Mouse (Mus musculus) left cerebral cortex, adult 18-20 months (tissue): ENCODE data around the gene Hoxd10. TPM values are rescaled to one million over a fixed set of nuclear protein-coding genes. Genes with fewer than 3 reads are reported as not detected.

Experiments used
- DNase-seq, 2 experiments: peaks; one replicate each; pipeline ENCODE4 v3.0.0; 2021 to 2022; ENCODE audit warnings: low spot score in 2 of 2, mixed read lengths in 1 of 2
- total RNA-seq, 2 experiments: library from RNA; stranded (reverse); gene quantifications; 2 replicates each; pipeline ENCODE4 v1.2.3; 2021

The Hoxd10 gene
- total RNA-seq, 2 experiments from 2014 or later, result not detected

DNA sequence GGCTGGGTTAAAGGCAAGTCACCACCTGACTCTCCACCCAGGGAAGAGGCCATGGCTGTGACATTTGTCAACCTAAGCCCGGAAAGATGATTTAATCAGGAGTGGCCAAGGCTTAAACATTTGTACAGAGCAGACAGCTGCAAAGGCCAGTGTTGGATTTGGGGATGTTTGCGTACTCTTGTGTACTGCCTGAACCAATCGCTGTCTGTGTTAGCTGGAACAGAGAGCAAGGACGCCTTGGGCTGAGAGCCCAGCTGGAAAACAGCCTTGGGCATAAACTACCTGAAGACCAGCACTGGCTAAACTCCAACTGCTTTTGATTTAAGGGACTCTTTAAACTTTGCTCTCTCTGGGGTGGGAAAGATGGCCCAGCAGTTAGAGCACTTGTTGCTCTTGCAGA, 17.0 kb downstream of the Hoxd10 start:
- no peak for DNase-seq

DNA sequence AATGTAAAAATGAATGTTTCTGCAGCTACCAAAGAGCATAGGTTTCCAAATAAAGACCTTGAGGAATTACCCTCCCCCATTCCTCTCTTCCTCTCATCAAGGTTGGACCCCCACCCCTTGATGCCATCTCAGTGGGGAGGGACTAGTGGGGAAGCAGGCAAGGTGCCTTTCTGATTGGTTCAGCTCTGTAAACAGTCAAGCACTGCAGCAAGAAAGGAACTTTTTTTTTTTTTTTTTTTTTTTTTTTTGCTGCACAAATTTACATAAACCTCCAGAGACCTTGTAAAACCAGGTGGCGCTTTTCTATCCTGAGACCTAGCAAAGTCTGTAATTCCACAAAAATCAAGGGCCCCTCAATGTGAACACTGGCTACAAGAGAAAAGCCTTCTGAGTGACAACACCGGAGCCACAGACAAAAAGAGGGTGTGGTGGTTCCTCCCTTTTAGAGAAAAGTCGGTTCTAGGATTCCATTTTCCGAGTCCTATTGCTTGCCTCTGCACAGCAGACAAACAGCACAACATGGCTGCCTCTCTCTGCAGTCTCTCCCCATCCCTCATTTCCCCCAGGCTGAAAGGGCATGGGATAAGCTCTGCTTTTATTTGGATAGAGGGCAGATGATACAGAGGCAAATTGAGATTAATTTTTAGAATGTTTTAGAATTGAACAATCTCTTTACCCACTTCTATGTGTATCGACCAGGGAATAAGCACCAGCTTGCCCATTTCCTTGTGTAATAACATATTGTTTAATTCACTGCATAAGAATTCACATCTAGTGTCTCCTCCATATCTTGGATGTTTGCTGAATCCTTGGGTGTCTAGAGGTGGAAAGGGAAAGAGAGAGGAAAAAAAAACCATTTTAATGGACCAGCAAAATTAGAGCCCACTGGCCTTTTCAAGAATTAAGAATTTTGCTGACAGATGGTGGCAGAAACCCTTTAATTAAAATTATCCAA, 18.0 kb downstream of the Hoxd10 start:
- DNase-seq, result no peak

DNA sequence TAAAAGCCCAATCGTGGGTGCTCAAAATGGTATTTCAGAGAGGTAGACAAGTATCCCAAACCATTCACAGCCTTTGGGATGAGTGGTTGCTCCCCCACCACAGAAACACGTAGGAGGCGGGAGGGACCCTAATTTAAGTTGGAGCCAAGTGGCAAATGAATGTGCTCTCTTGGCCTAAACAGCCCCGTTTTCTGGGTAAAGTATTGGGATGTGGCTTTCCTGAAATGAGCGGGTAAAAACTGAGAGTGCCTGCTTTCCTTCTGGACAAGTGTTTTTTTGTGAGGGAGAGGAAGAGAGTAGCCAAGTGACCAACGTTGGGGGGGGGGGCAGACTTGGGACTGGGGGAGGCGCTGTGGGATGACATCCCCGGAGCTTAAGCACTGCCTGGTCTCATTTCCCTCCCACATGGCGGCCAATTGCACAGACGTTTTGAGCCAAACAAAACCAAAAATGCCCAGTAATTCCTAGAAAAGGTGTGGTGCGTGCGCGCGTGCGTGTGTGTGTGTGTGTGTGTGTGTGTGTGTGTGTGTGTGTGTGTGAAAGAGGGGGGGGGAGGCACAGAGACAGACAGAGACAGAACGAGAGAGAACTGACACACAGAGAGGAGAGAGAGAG, 19.3 kb downstream of the Hoxd10 start:
- DNase-seq, result no peak

DNA sequence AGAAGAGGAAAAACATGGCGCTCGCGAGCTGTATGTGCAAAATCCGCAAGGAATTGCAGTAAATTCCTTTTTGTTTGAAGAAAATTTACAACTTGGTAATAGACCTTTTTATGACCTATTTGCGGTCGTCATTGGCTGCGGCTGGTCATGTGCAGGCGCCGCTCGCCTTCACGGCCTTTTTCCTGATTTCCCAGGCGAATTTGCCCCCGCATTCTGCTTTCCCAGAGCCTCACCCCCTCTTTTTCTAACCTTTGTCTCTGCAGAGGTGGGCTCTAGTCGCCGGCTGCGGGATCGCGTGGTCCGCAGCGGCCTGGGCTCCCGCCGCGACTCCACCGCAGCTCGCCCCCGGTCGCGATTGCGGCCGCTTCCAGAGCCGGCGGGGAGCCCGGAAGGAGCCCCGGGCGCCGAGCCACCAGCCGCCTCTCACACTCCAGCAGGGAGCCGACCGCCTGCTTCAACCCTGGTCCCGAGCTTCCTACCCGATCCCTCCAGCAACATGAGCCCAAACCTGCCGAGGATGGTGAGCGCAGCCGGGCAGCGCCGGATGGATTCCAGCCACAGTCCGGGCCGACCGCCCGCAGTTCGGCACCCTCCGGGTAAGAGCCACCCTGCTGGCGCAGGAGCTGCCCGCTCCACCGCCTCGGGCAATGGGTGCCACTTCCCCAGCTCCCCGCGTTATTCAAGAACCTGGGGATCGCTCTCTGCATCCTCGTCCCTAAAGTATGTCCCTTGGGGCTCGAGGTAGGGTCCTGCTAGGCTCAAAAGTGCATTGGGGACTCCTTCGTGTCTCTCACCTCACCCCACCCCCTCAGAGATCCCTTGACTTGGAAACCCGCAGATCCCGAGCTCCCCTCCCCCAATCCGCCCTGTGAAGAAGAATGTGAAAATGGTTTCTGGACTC, 20.2 kb downstream of the Hoxd10 start, which contains the start of the genes Hoxd3 and Hoxd4:
TSS of gene Hoxd3 (plus strand) at position 207 of the 901 bp plus-strand sequence.
TSS of gene Hoxd4 (plus strand) at position 209 of the 901 bp plus-strand sequence.
- DNase-seq, result no peak

DNA sequence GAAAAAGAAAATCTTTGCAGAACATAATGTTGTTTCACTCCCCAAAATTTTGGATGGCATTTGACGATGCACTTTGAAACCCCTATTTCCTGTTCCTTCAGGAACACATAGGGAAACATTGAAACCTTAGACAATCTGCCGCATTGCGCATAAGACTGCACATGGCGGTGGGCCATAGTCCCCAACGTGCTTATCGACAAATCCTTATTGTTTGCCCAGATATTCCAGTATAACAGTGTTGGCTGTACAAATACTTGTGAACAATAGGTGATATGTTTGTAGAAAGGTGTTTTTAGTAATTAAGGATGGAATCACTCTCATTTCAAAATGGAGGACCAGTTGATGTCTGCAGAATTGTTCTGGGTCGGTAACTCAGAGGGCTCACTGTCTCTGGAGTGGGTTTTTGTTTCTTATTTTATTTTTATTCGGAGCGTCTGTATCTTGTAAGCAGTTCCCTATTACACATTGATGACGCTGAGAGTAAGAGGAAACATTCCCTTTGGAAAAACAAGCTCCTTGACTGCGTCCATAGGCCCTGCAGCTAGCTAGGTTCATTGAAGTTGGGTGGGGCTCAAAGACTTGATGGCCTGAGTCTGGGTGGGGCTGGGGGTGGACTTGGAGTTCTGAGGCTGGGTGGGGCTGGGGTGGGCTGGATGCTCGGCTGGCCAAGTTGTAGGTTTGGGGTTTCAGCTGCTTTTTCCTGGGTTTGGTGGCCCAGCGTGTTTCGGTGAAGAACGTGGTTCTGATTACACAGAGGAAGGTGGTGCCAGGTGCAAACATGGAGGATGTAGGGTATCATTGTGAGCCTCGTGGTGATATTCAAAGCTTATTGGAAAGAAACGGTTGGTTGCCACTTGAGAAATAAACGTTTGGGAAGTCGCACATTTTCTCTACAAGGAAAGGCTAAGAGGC, 21.8 kb downstream of the Hoxd10 start:
- DNase-seq, result no peak

DNA sequence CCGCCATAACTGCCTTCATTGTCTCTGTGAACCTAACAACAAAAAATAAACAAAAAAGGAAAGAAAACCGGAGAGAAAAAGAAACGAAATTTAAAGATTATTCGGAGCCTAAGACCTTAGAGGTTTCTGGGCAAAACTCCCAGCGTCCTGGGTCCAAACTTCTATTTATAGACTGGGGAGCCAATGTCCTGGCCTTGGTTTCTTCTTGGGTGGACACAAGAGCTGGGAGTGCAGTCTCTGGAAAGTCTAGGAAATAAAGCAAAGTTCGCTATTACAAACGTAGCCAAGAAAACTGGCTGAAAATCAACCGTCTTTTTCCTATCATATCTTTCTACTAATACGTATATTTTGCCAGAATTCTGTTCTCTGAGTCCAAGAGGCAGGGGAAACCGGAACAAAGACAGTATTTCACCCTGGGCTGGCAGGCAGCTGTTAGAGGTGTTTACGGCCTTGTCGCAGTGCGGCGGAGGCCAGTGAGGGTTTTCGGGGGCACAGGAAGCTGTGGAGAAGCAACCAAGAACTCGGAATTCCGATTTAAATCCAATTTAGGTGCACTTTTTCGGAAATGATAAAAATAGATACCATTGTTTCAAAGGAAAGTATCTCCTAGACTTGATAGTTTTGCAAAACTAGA, 22.5 kb downstream of the Hoxd10 start:
- DNase-seq, result no peak

DNA sequence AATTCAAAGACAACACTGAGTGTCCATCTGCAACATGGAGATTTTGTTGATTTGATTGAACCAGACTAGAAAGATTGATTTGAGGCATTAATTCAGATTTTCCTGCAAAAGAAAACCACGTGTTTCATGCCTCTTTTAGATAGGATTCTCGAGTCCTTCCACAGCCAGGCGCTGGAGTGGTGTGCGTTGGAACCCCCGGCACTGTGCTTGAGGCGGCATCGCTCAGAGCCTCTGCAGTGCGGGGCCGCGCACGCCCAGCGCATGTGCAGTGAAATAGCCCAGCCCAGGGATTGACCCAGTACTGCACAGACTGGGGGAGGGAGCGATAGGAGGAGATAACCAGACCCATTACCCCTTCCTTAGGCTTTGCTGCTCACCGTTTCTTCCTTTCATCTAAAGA, 23.2 kb downstream of the Hoxd10 start:
- no peak for DNase-seq

DNA sequence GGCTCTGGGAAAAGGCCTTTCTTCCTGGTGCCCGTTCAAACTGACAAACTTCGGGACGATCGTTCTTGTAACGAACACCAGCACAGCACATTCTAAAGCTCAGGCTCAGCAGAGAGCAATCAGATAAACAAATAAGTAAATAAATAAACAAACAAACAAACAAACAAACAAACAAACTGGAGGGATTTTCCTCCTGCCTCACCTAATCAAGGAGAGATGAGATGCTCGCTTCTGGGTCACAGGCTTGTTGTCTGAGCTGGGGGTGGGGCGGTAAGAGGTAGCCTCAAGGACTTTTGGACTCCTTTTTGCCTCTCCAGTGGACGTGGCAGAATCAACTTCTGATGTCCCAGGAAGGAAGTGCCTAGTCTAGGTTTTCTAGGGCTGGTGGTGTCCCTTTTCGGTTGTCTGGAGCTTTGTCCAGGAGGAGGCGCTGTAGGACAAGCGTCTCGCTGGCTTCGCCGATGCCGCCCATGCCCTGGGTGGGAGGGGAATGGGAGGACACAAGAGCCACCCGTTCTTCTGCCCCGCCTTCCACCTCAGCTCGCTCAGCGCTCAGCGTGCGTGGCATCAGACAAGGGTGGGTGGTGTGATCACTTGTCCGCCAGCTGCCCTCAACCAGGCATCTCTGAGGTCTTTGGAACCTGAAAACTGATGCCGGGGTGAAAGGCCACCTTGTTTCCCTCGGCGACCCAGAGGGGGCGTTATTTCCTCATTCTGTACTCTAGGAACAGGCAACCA, 23.9 kb downstream of the Hoxd10 start:
- DNase-seq, result peak; percentile 75 to 80

DNA sequence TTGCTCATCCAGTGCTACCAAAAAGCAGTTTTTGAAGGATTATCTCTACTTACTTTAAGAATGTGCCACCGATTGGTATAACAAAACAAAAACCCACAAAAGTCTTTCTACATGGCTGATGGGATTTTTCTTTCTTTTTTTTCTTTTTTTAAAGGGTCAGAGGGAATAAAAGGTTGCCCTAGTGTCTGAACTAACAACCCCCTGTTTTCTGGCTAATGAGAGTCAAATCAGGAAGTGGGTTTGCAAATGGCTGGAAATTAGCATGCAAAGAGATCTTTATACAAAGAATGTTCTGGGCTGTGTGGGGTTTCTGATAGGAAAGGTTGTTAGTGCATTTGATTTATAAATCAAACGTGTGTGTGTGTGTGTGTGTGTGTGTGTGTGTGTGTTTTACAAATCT, 28.7 kb downstream of the Hoxd10 start:
- no peak for DNase-seq

DNA sequence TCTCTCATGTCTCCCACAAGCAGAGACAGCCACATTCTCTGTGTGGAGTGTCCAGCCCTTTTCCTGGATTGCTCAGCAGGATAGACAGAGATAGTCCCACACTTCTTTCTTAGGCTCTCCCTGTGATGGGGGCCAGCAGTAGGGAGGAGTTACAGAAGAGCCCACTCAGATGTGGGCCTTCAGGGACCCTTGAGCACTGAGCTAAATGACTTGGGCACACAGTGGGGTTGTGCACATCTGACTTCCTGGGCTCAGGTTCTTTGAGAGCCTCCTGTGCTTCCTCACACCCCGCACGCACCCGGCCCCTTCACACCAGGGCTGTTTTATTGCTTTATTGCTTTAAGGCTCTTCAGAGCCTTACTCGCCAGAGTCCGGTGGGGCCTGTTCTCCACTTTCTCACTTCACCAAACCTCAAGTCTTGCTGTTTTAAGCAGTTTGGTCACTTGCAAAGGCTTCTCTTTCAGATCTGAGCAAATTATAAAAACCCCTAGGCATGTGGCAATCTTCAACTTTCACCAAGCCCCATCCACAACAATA, 29.3 kb downstream of the Hoxd10 start:
- no peak for DNase-seq

DNA sequence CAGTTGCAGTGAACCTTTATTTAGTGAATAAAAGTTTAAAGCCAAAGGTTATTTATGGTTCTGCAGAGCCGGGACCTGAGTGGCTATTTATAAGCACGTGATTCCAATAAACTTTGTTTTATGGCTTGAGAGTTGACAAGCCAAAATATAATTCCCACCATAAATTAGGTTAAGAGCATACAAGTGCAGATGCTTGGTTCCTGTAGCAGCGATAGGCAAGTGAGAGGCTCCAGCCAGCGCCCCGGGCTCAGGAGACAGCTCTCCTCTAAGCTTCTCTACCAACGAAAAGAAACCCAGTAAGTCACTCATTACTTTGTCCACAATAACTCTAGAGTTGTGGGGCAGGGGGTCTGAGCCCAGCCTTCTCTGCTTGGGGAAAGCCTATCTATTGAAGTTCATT, 30.2 kb downstream of the Hoxd10 start:
- DNase-seq, result no peak

DNA sequence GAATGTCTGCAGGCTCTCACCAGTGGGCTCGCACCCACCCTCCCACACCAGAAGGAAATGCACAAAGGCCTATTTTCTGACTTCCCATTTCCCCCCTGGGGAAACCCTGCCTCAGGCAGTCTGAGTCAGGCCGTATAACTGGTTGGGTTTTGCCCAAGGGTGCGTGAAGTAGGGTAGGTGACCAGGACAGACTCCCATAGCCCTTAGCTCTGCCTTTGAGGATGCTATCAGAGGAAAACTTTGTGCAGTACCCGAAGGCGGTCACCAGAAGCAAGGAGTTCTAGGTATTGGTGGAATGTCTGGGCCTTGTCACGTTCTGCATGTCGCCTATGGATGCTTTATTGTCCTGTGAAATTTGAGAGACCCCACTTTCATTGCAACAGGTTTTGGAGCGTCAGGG, 31.2 kb downstream of the Hoxd10 start:
- no peak for DNase-seq

DNA sequence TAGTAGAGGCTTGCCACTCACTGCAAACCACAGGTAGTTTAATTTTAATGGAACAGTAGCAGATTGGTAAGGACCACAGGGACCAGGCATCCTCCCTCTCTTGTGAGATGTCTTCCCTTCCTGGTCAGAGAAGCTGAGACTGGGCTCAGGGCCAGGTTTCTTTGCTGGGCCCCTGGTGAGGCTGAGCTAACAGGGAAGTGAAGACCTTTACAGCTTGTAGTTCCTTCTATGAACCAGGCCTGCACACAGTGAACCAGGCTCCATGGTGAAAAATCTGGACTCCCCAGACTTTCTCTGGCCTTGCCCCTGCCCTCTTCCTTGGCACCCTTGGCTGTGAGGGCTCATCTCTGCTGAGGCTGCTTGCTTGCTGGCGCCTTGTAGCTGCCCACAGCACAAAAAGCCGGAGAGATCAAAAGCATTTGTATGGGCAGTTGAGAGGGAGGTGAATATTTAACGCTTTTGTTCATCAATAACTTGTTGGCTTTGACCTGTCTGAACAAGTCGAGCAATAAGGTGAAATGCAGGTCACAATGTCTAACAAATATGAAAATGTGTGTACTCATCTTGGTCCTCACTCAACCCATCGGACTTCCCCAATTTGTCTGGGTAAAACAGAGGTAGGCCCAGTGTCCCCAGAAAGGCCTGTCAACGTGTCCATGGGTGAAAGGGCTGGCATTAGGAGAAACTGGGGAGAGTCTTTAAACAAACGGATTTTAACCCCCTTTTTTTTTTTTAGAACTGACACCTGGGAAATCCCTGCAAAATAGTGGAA, 32.7 kb downstream of the Hoxd10 start:
- DNase-seq, result no peak

DNA sequence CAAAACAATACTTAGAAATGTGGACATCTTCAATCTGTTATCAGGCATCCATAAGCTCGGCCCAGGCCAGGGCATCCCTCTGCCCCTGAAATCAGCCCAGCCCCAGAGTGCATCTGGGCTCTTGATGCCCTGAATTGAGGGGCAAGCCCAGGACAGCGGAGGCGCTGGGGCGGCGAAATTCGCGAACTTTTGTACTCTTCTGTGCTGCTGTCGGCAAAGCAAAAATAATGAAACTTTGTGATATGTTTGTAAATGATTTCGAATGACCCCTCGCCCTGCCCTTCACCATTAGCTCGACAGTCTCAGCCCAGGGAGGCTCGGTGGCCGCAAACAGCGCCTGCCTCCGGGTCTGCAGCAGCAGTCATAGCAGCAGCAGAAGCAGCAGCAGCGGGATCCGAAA, 33.4 kb downstream of the Hoxd10 start:
- DNase-seq, result no peak

DNA sequence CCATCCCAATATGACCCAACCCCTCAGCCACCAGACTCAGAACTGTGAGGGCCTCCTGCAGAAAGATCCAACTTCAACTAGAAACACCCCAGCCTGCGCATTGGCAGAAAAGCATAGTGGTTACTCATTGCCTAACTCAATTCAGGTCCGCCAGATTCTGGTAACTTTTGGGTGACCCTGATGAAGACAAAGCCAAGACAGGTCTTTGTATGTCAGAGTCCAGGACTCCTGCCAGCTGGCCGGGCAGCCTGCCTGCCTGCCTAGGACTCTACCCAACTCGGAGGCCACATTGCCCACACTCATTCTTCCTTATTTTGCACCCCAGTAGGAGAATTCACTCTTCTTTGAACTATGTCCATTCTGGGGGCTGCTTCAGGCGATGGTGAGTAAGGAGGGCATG, 34.8 kb downstream of the Hoxd10 start, which contains the start of gene Gm28230:
TSS of gene Gm28230 (plus strand) at position 178 of the 400 bp plus-strand sequence.
- DNase-seq, result no peak

DNA sequence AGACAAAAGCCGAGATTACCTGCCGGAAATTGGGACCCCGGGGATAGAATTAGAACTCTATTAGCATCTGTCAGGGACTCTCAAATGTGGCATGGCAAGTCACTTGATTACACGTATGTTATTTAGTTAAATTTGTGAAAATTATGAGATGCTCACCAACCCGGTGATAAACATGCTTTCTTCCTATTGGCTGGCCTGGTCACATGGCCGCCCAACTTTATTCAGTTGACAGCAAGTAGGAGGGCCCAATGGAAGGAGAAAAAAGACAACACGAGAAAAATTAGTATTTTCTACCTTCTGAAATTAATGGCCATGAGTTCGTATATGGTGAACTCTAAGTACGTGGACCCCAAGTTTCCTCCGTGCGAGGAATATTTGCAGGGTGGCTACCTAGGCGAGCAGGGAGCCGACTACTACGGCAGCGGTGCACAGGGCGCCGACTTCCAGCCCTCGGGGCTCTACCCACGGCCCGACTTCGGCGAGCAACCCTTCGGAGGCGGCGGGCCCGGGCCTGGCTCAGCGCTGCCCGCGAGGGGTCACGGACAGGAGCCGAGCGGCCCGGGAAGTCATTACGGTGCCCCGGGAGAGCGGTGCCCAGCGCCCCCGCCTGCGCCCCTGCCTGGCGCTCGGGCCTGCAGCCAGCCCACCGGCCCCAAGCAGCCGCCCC, 35.4 kb downstream of the Hoxd10 start:
- no peak for DNase-seq

DNA sequence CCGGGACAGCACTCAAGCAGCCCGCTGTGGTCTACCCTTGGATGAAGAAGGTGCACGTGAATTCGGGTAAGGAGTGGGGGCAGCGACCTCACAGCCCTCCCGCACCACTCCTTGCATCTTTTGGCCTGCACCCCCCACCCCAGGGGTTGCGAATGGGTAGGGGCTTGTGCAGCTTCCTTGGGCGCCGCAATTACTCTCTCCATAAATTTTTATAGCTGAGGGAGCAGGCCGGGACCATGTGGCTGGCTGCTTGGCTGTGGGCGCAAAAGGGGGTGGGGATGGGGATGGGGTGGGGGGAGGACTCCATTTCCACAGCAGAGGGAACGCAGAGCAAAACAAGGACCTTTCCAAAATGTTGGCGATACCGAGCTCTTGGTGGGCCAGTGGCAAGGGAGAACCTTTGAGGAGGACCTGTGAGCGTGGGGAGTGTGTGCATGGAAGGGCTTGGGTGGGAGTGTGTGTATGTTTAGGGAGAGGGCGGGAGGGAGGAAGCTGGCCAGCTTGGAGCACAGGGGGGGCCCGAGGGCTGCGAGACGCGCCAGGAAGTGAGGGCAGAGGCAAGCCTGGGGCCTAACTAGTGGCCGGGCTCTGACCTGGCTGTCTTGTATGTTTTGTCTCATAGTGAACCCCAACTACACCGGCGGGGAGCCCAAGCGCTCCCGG, 36.0 kb downstream of the Hoxd10 start:
- DNase-seq, result no peak
